Mouse (Mus musculus) spleen, adult 2 months (tissue): ENCODE data around the gene Scp2d1. TPM values are rescaled to one million over a fixed set of nuclear protein-coding genes. Genes with fewer than 3 reads are reported as not detected.

Experiments used
- DNase-seq, 2 experiments: peaks; one replicate each; pipeline versions ENCODE4 v3.0.0 to v3.0.0-alpha.2; 2012 to 2021; ENCODE audit warnings: low spot score in 2 of 2, low read depth in 1 of 2
- H3K27ac ChIP-seq: fragments of 200-500 bp; 2 replicates; pipeline ENCODE4 v1.5.1; 2012; ENCODE audit warnings: low read length, inconsistent platforms; ENCODE audit not compliant: insufficient read depth
- H3K27me3 ChIP-seq: fragments of 200-500 bp; 2 replicates; pipeline ENCODE4 v1.6.1; 2012; ENCODE audit warnings: mild to moderate bottlenecking, moderate library complexity, low read length, inconsistent platforms; ENCODE audit not compliant: control insufficient read depth, insufficient read depth
- H3K36me3 ChIP-seq: fragments of 200-500 bp; 2 replicates; pipeline ENCODE4 v1.6.1; 2012; ENCODE audit warnings: mild to moderate bottlenecking, low read length, inconsistent platforms; ENCODE audit not compliant: control insufficient read depth, insufficient read depth
- H3K4me1 ChIP-seq: fragments of 200-500 bp; 2 replicates; pipeline ENCODE4 v1.6.1; 2011; ENCODE audit warnings: inconsistent platforms; ENCODE audit not compliant: control insufficient read depth, insufficient read depth, insufficient read length
- H3K4me3 ChIP-seq: fragments of 200-500 bp; 2 replicates; pipeline ENCODE4 v1.5.1; 2011; ENCODE audit warnings: mild to moderate bottlenecking, inconsistent platforms; ENCODE audit not compliant: insufficient read depth, insufficient read length; ENCODE audit errors: extremely low read depth
- CTCF ChIP-seq: fragments of 200-500 bp; IDR thresholded peaks from 2 replicates; pipeline ENCODE4 v1.5.1; 2011; ENCODE audit warnings: mild to moderate bottlenecking, inconsistent platforms; ENCODE audit not compliant: insufficient read depth, insufficient read length, insufficient replicate concordance; ENCODE audit errors: extremely low read depth
- POLR2A ChIP-seq: fragments of 200-500 bp; IDR thresholded peaks from 2 replicates; pipeline ENCODE4 v1.6.1; 2011; ENCODE audit warnings: low read depth, low read length, inconsistent platforms
- WGBS: fragments of 180-500 bp; shearing (Covaris S2); methylation state at CpG from one replicate; pipeline ENCODE4 v1.1.7; 2018; 5-methylcytosine and 5-hydroxymethylcytosine counted together
- polyA plus RNA-seq: library from polyadenylated mRNA; depleted of rRNA; stranded (reverse); fragments of >200 nt; gene quantifications from 2 replicates; pipeline ENCODE4 v1.2.3, GENCODE M21; 2012

The Scp2d1 gene
- polyA plus RNA-seq, 1 experiment = not detected

GRCm38 (mm10) chr2:144783190-144783589, 40.3 kb upstream of the Scp2d1 start:
- H3K27ac ChIP-seq = no peak overlapping the region
- H3K27me3 ChIP-seq = no peaks in the 10 kb centered on the region
- TF ChIP-seq POLR2A = no peak
- no peak for TF ChIP-seq CTCF
- no peaks in the 10 kb centered on the region for H3K36me3 ChIP-seq
- DNase-seq = no peak
- no peaks in the 10 kb centered on the region for H3K4me1 ChIP-seq
- H3K4me3 ChIP-seq = no peak overlapping the region
- 80% methylated on average over 1 of the region's 1 CpGs for WGBS

- 87% methylated on average over 6 of the region's 6 CpGs for WGBS
- Histone ChIP-seq H3K4me1 (no peaks in the 10 kb centered on the region), H3K27me3 (no peaks in the 10 kb centered on the region), H3K36me3 (no peaks in the 10 kb centered on the region), H3K4me3 (no peak overlapping the region), H3K27ac (no peak overlapping the region)
- TF ChIP-seq CTCF (no peak), POLR2A (no peak)
- DNase-seq = no peak
Measured at GRCm38 (mm10) chr2:144783831-144784230, 39.6 kb upstream of the Scp2d1 start.

GRCm38 (mm10) chr2:144791671-144792294, 31.7 kb upstream of the Scp2d1 start:
- no peak overlapping the region for H3K27ac ChIP-seq
- TF ChIP-seq CTCF (no peak), POLR2A (no peak)
- H3K27me3 ChIP-seq = no peaks in the 10 kb centered on the region
- DNase-seq = no peak
- H3K4me1 ChIP-seq = no peaks in the 10 kb centered on the region
- H3K4me3 ChIP-seq = no peak overlapping the region
- H3K36me3 ChIP-seq = no peaks in the 10 kb centered on the region
- 77% methylated on average over 14 of the region's 14 CpGs for WGBS

GRCm38 (mm10) chr2:144797515-144797914, 25.9 kb upstream of the Scp2d1 start:
- WGBS = 75% methylated on average over 8 of the region's 8 CpGs
- Histone ChIP-seq H3K27ac (no peak overlapping the region), H3K27me3 (no peaks in the 10 kb centered on the region), H3K4me3 (no peak overlapping the region), H3K36me3 (no peaks in the 10 kb centered on the region), H3K4me1 (no peaks in the 10 kb centered on the region)
- TF ChIP-seq POLR2A = no peak
- no peak for TF ChIP-seq CTCF
- DNase-seq = no peak

DNA sequence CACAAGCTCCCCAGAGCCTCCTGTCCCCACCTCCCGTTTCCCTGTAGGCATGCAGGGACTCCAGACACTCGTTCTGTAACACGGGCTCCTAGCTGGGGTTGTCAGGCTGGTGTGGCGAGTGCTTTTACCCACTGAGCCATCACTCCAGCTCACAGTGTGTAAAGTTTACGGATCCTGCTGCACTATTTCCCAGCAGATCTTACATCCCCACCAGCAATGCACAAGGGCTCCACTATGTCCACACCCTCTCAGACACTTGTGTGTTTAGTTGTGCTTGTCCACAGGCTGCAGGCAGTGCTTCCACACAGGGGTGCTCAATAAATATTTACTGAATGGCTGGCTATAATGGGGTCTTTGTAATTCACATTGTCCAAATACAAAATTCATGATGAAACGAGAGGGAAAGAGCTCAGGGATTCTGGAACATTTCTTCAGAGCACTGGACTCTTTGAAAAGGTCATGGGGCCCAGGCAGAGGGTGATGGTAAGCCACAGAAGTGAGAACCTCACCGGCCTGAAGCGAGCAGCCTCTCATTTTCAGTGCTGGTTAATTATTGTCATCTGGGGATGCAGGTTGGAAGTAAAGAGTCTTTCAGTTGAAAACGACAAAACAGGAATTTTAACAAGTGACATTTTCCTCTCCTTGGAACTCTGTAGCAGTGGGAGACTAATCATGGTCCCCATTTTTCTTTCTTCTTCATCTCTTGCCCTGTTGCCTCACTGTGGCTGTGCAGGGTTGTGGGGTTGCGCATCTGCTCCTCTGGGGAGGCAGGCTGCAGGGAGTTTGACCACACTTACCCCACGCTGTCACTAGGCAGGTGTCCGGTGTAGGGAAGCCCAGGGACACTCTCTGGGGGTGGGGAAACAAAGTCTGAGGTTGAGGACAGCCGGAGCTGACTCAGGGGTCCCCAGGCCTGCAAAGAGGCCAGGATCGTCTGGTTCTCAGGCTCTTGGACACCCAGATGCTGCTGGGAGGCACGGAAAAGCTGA, 15.4 kb upstream of the Scp2d1 start:
- Histone ChIP-seq H3K4me3 (no peak overlapping the region), H3K36me3 (no peaks in the 10 kb centered on the region), H3K27me3 (no peaks in the 10 kb centered on the region), H3K4me1 (no peaks in the 10 kb centered on the region), H3K27ac (no peak overlapping the region)
- WGBS = 76% methylated on average over 15 of the region's 15 CpGs
- TF ChIP-seq POLR2A (no peak), CTCF (no peak)
- no peak for DNase-seq

- Histone ChIP-seq H3K27me3 (no peaks in the 10 kb centered on the region), H3K27ac (no peak overlapping the region), H3K36me3 (no peaks in the 10 kb centered on the region), H3K4me1 (no peaks in the 10 kb centered on the region), H3K4me3 (no peak overlapping the region)
- 78% methylated on average over 8 of the region's 8 CpGs for WGBS
- DNase-seq = no peak
- no peak for TF ChIP-seq POLR2A
- TF ChIP-seq CTCF = no peak
Measured at GRCm38 (mm10) chr2:144828457-144828985, 5.1 kb downstream of the Scp2d1 start.
